Mouse (Mus musculus) ES-Bruce4 (cell line): ENCODE results near the gene Dap3. TPM values are rescaled to one million over a fixed set of nuclear protein-coding genes. Genes with fewer than 3 reads are reported as not detected.
"Not testable (repeated sequence)": the region's sequence is repeated elsewhere in the genome, so short reads cannot be mapped to it uniquely, and the experiment has no call there.

Experiments
- H3K27ac ChIP-seq: 2 replicates; pipeline ENCODE4 v1.5.1; 2012; ENCODE audit warnings: low read length, inconsistent platforms; ENCODE audit not compliant: insufficient read depth
- H3K27me3 ChIP-seq: 2 replicates; pipeline ENCODE4 v1.6.1; 2012; ENCODE audit warnings: mild to moderate bottlenecking, low read length, inconsistent platforms; ENCODE audit not compliant: control insufficient read depth, poor library complexity, insufficient read depth, severe bottlenecking
- H3K36me3 ChIP-seq: 2 replicates; pipeline ENCODE4 v1.6.1; 2012; ENCODE audit warnings: inconsistent platforms, mild to moderate bottlenecking, low read length, moderate library complexity; ENCODE audit not compliant: control insufficient read depth, poor library complexity, insufficient read depth, severe bottlenecking
- H3K4me1 ChIP-seq: one replicate; pipeline ENCODE4 v1.8.1; 2011; ENCODE audit warnings: low read length; ENCODE audit not compliant: control insufficient read depth, insufficient read depth
- H3K4me3 ChIP-seq: 2 replicates; pipeline ENCODE4 v1.5.1; 2011; ENCODE audit warnings: low read depth, mild to moderate bottlenecking, low read length
- H3K9ac ChIP-seq: 2 replicates; pipeline ENCODE4 v1.6.1; 2012; ENCODE audit warnings: low read depth, mild to moderate bottlenecking, inconsistent platforms; ENCODE audit not compliant: poor library complexity, severe bottlenecking
- H3K9me3 ChIP-seq: replicated peaks from 2 replicates; pipeline ENCODE4 v1.6.1; 2012; ENCODE audit warnings: mild to moderate bottlenecking, low read length, inconsistent platforms; ENCODE audit not compliant: control insufficient read depth, poor library complexity, insufficient read depth, severe bottlenecking
- CTCF ChIP-seq: IDR thresholded peaks from one replicate; pipeline ENCODE4 v1.8.1; 2011; ENCODE audit warnings: low read depth, low read length
- EP300 ChIP-seq: IDR thresholded peaks from 2 replicates; pipeline ENCODE4 v1.6.1; 2011; ENCODE audit warnings: low read depth, low read length; ENCODE audit not compliant: insufficient read depth
- POLR2A ChIP-seq: IDR thresholded peaks from one replicate; pipeline ENCODE4 v1.8.1; 2011; ENCODE audit warnings: low read length; ENCODE audit not compliant: insufficient read depth
- polyA plus RNA-seq: library from polyadenylated mRNA; stranded (reverse); fragments of >200 nt; gene quantifications from 2 replicates; pipeline ENCODE4 v1.2.4, GENCODE M21; 2011; ENCODE audit warnings: low read depth; ENCODE audit not compliant: missing spikeins, insufficient read depth, insufficient read length

The Dap3 gene
- polyA plus RNA-seq, 1 experiment, result 175 TPM

- H3K27me3 ChIP-seq, result no peaks in the 10 kb centered on the region
- no peak overlapping the region for H3K4me3 ChIP-seq
- H3K9me3 ChIP-seq, result no peaks in the 10 kb centered on the region
- TF ChIP-seq EP300, result no peak
- no peak for TF ChIP-seq CTCF
- no peak for TF ChIP-seq POLR2A
- H3K9ac ChIP-seq, result no peak overlapping the region
- no peaks in the 10 kb centered on the region for H3K4me1 ChIP-seq
- H3K36me3 ChIP-seq, result peaks cover 76% of the 10 kb centered on the region
- H3K27ac ChIP-seq, result no peak overlapping the region
These were observed 45.2 kb downstream of the Dap3 start for GRCm38 (mm10) chr3:88905741-88906140.

- TF ChIP-seq CTCF, result no peak
- TF ChIP-seq POLR2A, result no peak
- no peak for TF ChIP-seq EP300
- H3K9ac ChIP-seq, result no peak overlapping the region
- H3K27me3 ChIP-seq, result no peaks in the 10 kb centered on the region
- H3K27ac ChIP-seq, result no peak overlapping the region
- peaks cover 73% of the 10 kb centered on the region for H3K36me3 ChIP-seq
- H3K4me3 ChIP-seq, result no peak overlapping the region
- H3K4me1 ChIP-seq, result no peaks in the 10 kb centered on the region
- H3K9me3 ChIP-seq, result no peaks in the 10 kb centered on the region
These were observed 45.8 kb downstream of the Dap3 start for GRCm38 (mm10) chr3:88905209-88905608.

- Histone ChIP-seq H3K4me1 (no peaks in the 10 kb centered on the region), H3K36me3 (peaks cover 69% of the 10 kb centered on the region), H3K9ac (no peak overlapping the region), H3K9me3 (no peaks in the 10 kb centered on the region), H3K4me3 (no peak overlapping the region), H3K27ac (no peak overlapping the region), H3K27me3 (no peaks in the 10 kb centered on the region)
- TF ChIP-seq EP300 (no peak), POLR2A (no peak), CTCF (no peak)
These were observed 46.2 kb downstream of the Dap3 start for GRCm38 (mm10) chr3:88904803-88905202.

GRCm38 (mm10) chr3:88893011-88893410, 58.0 kb downstream of the Dap3 start:
- H3K9me3 ChIP-seq, H3K4me3 ChIP-seq, H3K27ac ChIP-seq, H3K4me1 ChIP-seq, H3K27me3 ChIP-seq, H3K9ac ChIP-seq: not testable (repeated sequence)
- H3K36me3 ChIP-seq, result peaks cover 16% of the 10 kb centered on the region

GRCm38 (mm10) chr3:88882536-88882935, 68.4 kb downstream of the Dap3 start:
- not testable (repeated sequence) for H3K27ac ChIP-seq, H3K4me3 ChIP-seq, H3K27me3 ChIP-seq, H3K4me1 ChIP-seq, H3K9ac ChIP-seq, H3K36me3 ChIP-seq, H3K9me3 ChIP-seq

Other genes starting within 250 kb of the Dap3 start
- 10.1 and 10.4 TPM in 2 replicates for gene Rit1, start 234.3 kb downstream of the Dap3 start, polyA plus RNA-seq
- gene Syt11, start 176.0 kb downstream of the Dap3 start, polyA plus RNA-seq, result 9.0 and 9.5 TPM in 2 replicates
- gene Gon4l, start 116.0 kb downstream of the Dap3 start, polyA plus RNA-seq, result 58.0 and 60.1 TPM in 2 replicates
- 46.4 and 50.8 TPM in 2 replicates for gene Msto1, start 37.2 kb downstream of the Dap3 start, polyA plus RNA-seq
- gene Ash1l, start 559 bp downstream of the Dap3 start, polyA plus RNA-seq, result 20.8 and 22.4 TPM in 2 replicates
- gene Rusc1, start 142.1 kb upstream of the Dap3 start, polyA plus RNA-seq, result 10.7 and 13.6 TPM in 2 replicates
- not detected in 2 replicates for gene Gm43738, start 149.9 kb upstream of the Dap3 start, polyA plus RNA-seq
- 260 and 266 TPM in 2 replicates for gene Fdps, start 150.8 kb upstream of the Dap3 start, polyA plus RNA-seq
- 0.21 TPM in 1 of 2 replicates, not detected in the other for gene Pklr, start 185.0 kb upstream of the Dap3 start, polyA plus RNA-seq
- 2.2 and 4.7 TPM in 2 replicates for gene Hcn3, start 209.0 kb upstream of the Dap3 start, polyA plus RNA-seq
- gene Clk2, start 213.6 kb upstream of the Dap3 start, polyA plus RNA-seq, result 79.4 and 82.9 TPM in 2 replicates
- 74.8 and 75.7 TPM in 2 replicates for gene Scamp3, start 226.3 kb upstream of the Dap3 start, polyA plus RNA-seq
- gene Fam189b, start 232.0 kb upstream of the Dap3 start, polyA plus RNA-seq, result 21.7 and 25.7 TPM in 2 replicates